Mouse (Mus musculus) ovary, adult 10 weeks (tissue): ENCODE data around the gene Fes. TPM values are rescaled to one million over a fixed set of nuclear protein-coding genes. Genes with fewer than 3 reads are reported as not detected.

Source experiments
- polyA plus RNA-seq: library from polyadenylated mRNA; stranded (reverse); fragments of 350-450 nt; fragmentation: Illumina TruSeq; extraction: RNeasy Lipid Tissue Mini Kit (QIAGEN cat#74804); gene quantifications from one replicate; pipeline ENCODE4 v1.2.3, GENCODE M21; 2014

The Fes gene
- not detected for polyA plus RNA-seq

GRCm38 (mm10) chr7:80387633-80388543 is at the start of gene Fes:
Gene Fes, minus strand, starts transcription at chr7:80387946.

GRCm38 (mm10) chr7:80405188-80405695 is 17.5 kb upstream of the Fes start, which contains the start of gene Furin:
Gene Furin, minus strand, starts transcription at chr7:80405436.

GRCm38 (mm10) chr7:80371041-80371751 is 16.6 kb downstream of the Fes start, which contains the start of gene Man2a2:
Gene Man2a2, minus strand, starts transcription at chr7:80371375.

GRCm38 (mm10) chr7:80342858-80343257 is 44.9 kb downstream of the Fes start, which contains the start of gene Hddc3:
Gene Hddc3, plus strand, starts transcription at chr7:80343104.

GRCm38 (mm10) chr7:80340793-80341192 is 47.0 kb downstream of the Fes start, which contains the start of gene Unc45a:
Gene Unc45a, minus strand, starts transcription at chr7:80341005.

Other genes with a start within 250 kb of the Fes start
- 1.7 TPM for gene Sema4b, start 201.1 kb downstream of the Fes start, polyA plus RNA-seq
- 5.0 TPM for gene Cib1, start 155.1 kb downstream of the Fes start, polyA plus RNA-seq
- gene Gdpgp1, start 155.1 kb downstream of the Fes start, polyA plus RNA-seq = 1.5 TPM
- gene Ttll13, start 141.6 kb downstream of the Fes start, polyA plus RNA-seq = 0.43 TPM
- 14.1 TPM for gene Ngrn, start 126.7 kb downstream of the Fes start, polyA plus RNA-seq
- 3.7 TPM for gene Vps33b, start 118.3 kb downstream of the Fes start, polyA plus RNA-seq
- gene Prc1, start 93.5 kb downstream of the Fes start, polyA plus RNA-seq = 117 TPM
- gene Rccd1, start 63.5 kb downstream of the Fes start, polyA plus RNA-seq = 3.0 TPM
- gene Unc45a, start 46.9 kb downstream of the Fes start, polyA plus RNA-seq = 4.1 TPM
- 20.4 TPM for gene Hddc3, start 44.8 kb downstream of the Fes start, polyA plus RNA-seq
- 24.3 TPM for gene Man2a2, start 16.6 kb downstream of the Fes start, polyA plus RNA-seq
- gene Furin, start 17.5 kb upstream of the Fes start, polyA plus RNA-seq = 1.2 TPM
- 36.7 TPM for gene Blm, start 147.2 kb upstream of the Fes start, polyA plus RNA-seq